Mouse (Mus musculus) brain, embryonic 14.5 days (tissue): ENCODE data around the gene Pde4d.

Experiments
- CTCF ChIP-seq: fragments of 200-500 bp; IDR thresholded peaks from 2 replicates; pipeline ENCODE4 v1.5.1; 2012; ENCODE audit warnings: inconsistent platforms, mild to moderate bottlenecking, moderate library complexity, borderline replicate concordance; ENCODE audit not compliant: insufficient read depth, insufficient read length; ENCODE audit errors: extremely low read depth
- POLR2A ChIP-seq: fragments of 200-500 bp; IDR thresholded peaks from 2 replicates; pipeline ENCODE4 v1.6.1; 2012; ENCODE audit warnings: mild to moderate bottlenecking, inconsistent platforms, borderline replicate concordance; ENCODE audit not compliant: poor library complexity, insufficient read depth, insufficient read length, severe bottlenecking; ENCODE audit errors: extremely low read depth

GRCm38 (mm10) chr13:109238670-109239069, 788.9 kb downstream of the Pde4d start:
- TF ChIP-seq CTCF, result no peak
- TF ChIP-seq POLR2A, result no peak
